Mouse (Mus musculus) cerebellum, adult 9-11 months (tissue): ENCODE data around the gene Zfp318.
A peak's percentile ranks its signal among the peaks of the same experiment; 100 is the strongest.

Source experiments
- DNase-seq: peaks from one replicate; pipeline ENCODE4 v3.0.0; 2022

Zfp318 gene

DNA sequence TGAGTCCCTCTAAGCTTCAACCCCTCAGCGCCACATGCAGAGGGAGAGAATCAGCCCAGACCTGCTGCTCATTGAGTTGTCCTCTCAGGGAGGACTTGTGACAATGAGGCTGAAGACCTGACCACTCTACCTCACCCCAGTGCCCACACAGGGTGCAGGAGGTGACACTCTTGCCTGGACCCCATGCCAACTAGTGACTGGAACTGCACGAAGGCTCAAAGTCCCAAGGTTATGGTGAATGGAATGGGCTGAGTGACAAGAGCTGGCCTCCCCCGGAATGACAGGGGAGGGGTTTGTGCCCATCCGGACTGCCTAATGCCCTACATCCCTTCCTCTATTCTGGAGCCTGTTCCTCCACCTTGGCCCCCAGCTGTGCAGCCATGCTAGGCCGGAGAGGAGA, 69.2 kb downstream of the Zfp318 start:
- no peak for DNase-seq

DNA sequence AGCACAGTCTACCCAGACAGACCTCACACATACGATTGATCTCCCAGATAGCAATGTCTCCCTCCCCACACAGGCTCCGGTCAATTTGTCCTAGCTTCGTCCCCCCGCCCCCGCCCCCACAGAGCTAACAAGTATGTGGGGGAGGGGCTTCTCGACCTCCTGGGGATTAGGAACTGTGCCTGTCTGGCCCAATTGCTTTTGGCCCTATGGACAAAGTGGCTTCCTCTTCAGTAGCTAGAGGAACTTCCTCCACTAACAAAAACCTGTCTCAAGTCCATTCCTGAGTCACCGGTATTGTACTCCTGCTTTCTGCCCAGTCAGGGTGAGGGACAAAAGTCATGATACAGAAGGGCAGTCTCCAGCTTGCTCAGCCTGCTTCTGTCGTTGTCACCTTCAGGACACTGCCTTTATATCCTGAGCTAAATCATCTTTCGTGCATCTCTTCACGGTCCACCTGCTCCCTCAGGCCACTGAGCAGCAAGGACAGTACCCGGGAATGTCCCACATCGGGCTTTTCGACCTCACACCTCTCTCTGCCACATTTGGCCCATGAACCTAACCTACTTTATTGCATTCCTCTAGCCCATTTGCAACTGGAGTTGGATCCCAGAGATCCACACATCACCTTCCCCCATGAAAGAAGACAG, 69.9 kb downstream of the Zfp318 start:
- DNase-seq: no peak

DNA sequence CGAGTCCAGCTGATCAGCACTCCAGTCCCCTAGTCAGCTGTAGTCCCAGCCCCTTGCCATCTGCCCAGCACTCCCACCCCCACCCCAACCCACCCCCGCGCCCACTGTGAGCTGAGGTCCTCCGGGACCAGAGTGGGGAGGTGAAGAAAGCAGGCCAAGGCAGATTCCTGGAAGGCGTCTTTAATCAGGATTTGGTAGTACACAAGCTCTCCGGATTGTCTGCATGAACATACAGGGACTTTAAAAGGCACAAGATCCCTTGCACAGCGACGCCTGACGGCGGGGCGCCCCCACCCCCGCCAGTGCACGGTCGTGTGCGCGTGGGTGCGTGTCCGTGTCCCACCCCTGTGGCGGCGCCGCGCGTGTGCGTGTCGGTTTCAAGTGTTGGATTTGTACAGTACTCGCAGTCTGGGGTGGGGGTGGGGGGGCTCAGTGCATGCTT, 70.5 kb downstream of the Zfp318 start:
- DNase-seq: no peak

DNA sequence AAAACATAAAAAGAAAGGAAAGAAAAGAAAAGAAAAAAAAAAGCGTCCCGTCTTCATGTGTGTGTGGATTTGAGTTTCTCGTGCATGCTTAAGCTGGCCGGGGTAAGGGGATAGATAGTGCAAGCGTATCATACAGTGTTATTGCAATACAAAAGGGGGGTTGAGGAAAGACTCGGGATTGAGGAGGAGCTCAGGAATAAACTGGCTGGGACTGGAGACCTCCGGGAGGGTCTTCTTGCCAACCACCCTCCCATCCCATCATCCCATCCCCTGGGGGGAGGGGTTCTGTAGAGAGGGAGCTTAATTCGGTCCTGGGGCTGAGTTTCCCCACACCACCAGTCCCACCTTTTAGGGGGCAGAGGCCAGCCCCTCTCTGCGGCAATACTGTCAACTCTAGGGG, 71.0 kb downstream of the Zfp318 start:
- no peak for DNase-seq

DNA sequence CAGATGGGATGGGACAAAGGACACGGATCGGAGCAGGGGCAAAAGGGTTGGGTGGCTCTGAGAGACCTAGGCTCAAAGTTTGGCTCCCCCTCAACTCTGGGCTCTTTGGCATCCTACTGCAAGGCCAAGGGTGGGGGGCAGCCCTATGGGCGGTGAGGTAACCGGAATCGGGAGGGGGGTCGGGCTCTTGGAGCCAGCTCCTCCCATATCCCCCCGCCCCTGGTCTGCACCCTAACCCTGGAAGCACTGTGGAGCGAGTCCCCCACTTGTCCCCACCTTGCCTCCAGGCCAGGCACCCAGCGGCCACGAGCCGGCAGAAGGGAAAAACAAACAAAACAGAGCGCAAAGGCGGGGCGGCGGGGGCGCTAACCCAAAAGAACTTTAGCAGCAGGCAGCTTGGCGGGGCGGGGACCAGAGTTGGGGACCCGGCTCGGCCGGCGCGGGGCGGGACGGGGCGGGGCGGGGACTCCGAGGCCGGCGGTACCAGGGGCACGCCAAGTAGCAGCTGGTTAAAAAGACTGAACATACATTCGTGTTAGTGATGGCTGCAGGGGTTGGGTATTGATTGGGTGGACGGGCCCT, 71.7 kb downstream of the Zfp318 start:
- no peak for DNase-seq

DNA sequence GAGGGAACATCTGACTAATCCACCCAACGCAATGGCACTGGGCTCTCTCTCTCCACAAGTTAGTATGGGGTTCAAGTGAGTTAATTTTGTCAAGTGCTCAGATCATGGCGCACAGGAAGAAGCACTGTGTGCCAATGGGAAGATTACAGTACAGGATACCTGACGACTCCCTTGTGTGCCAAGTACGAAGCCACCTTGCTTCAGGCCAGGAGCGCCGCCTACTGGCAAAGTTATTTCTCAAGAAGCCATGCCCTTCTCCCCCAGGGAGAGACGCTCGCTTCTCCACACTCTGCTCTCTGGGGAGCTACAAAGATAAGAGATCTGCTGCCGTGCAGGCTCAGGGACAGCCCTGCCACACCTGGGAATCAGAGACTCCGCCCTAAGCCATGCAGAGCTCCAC, 74.3 kb downstream of the Zfp318 start:
- DNase-seq: no peak

DNA sequence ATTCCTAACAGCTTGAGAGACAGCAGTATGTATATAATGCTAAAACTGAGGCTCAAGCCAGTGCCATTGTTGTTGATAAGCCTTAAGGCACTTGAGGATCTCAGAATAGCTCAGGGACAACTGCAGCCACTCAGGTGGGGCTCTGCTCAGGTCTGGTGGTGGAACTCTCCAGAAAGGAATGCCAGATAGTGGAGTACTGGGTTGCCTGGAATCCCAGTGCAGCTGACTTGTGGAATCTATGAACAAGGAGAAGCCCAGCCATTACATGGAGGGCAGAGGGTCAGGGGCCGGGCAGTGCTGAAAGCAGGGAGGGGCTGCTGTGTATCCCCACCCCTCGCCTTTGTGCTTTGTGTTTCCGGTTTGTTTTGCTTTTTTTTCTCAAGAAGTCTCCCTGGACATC, 74.9 kb downstream of the Zfp318 start:
- no peak for DNase-seq

DNA sequence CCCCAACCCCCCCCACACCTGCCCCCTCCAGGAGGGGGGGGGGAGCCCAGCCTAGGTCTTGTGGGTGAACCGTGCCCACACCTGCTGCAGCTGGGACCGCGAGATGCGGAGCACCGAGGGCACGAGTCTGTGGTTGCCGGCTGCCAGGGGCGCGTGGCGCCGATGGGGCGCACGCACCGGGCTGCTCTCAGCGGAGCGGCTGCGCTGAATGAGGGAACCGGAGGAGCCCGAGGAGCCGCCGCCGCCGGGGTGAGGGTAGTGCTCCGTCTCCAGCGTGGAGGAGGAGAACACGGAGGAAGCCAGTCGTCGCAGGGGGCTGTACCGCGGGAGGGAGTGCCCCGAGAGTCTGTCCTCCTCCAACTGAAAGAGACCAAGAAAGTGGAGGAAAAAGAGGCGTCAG, 77.1 kb downstream of the Zfp318 start:
- DNase-seq: no peak

DNA sequence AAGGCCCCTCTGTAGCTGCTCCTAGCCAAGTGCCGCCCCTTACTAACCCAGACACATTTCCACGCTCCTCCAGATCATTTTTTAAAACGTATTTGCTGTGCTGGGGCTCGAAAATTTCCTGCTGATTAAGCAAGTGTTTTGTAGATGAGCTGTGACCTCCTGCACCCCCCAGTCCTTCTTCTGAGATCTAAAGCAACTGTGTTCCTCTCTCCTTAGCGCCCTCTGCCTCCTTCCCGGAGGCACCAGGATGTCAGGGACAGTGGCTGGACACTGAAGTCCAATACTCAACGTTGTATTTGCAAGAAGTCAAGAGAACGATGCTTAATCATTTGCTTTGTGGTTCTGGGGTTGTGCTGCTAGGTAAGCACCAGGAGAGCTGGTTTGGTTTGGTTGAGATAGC, 77.8 kb downstream of the Zfp318 start:
- DNase-seq: no peak

DNA sequence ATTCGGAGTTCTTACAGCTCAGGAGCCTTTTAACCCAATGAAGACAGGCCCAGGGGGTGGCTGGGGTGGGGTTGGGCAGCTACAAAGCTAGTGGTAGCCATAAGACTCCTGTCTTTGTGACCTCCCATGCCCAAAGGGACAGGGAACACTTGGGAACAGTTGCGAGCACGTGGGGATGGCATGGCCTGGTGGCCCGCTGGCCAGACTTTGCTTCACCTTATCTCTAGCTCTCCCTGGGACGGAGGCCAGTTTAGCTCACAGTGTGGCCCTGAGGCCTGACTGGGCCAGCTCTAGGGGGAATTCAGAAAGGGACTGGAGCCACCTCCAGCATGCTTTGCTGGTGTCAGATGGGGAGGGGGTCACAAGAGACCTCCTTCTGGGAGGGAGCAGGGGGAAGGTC, 78.7 kb downstream of the Zfp318 start:
- no peak for DNase-seq

DNA sequence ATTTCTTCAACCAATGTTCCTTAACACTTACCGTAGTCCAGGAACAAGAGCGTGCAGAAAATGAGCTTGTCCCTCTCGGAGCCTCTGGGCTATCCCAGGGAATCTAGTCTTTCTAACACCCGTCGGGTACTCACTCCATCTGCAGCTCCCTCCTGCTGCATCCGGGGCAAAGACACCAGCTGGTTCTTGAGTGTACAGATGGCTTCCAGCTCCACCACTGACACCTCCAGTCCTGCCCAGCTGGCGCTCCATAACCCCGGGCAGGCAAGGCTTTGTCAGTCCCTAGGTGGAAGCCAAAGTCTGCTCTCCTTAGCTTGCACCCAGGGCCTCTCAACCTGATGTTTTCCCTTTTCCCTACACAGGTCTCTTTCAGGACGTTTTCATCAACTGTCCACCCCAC, 84.3 kb downstream of the Zfp318 start:
- DNase-seq: peak; percentile 81
